Mouse (Mus musculus): Measurements from ENCODE around the gene Gm20425.
A peak's percentile ranks its signal among the peaks of the same experiment; 100 is the strongest.

Gm20425 gene

DNA sequence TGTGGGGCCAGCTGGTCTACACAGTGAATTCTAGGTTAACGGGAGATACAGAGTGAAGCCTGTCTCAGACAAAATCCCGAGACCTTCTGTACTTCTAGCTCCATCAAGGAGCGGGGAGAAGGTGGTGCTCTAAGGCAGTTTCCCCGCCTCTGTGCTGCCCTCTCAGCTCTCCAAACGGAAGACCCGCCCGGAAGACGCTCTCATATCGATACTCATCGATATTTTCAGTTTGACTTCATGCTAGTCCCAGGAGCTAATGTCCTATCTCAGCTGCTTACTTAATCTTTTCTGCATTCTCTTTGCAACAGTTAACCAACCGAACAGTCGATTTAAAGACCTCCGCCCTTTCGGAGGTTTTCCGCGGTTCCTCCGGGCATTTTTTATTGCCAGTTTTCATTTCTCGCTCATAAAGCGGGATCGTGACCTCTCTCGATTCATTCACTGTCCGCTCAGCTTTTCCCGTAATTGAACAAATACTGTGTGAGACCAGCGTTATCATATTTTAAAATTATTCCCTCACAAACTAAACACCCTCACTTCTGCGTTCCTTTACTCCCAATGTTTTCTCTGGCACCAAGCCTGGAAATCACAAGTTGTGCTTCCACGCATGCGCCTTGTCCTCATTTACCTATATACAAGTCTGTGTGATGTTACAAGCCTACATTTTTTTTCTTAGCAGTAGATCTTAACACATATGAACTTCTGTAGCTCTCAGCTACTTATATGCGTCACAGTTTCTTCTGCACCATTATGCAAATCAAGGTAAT, 17.3 kb downstream of the Gm20425 start:
- H3K27me3 ChIP-seq (ENCODE audit: insufficient read depth, low read length): peaks cover 39% of the 10 kb centered on the region
- peaks cover 14% of the 10 kb centered on the region for H3K4me1 ChIP-seq (replicated peaks; ENCODE audit: low read depth, low read length)
- peak overlapping the region; percentile 63 for H3K4me3 ChIP-seq (replicated peaks; ENCODE audit: low read length)
- no peaks in the 10 kb centered on the region for H3K9me3 ChIP-seq (ENCODE audit: low read length)
- H3K36me3 ChIP-seq (ENCODE audit: insufficient read depth, low read length): no peaks in the 10 kb centered on the region
- no peak for TF ChIP-seq NANOG (IDR thresholded peaks at IDR 0.05; ENCODE audit: borderline replicate concordance, low read length)
- no peak for TF ChIP-seq POU5F1 (IDR thresholded peaks at IDR 0.05; ENCODE audit: borderline replicate concordance, low read length)

DNA sequence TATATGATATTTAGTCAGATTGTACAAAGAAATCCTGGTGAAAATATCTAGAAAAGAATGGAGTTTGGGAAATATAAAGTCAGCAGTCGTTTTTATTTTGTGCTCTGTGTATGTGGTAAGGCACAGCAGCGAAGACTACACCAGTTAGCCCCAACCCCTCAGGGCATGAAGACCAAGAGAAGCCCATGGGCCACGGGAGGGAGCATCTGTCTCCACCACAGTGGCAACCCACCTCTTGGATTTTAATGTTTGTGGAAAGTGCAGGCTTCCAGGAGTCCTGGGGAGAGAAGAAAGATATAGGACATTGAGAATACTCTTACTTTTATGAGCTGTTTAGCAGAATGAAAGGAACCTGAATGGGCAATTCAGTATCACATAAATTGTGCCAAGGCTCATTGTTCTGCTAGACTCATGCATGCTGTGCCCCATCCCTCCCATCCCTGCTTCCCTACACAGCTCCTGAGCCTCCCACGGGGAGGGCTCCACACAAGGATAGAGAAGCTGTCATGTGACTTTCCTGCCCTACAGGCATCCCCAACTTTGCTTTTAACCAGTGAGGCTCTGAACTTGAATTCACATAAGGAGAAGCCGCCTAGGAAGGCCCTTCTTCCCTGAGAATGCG, 21.2 kb downstream of the Gm20425 start:
- H3K4me1 ChIP-seq (replicated peaks; ENCODE audit: low read depth, low read length): peaks cover 21% of the 10 kb centered on the region
- TF ChIP-seq CTCF (conservative IDR thresholded peaks at IDR 0.05; ENCODE audit: low read length) (no peak), POU5F1 (IDR thresholded peaks at IDR 0.05; ENCODE audit: borderline replicate concordance, low read length) (no peak), NANOG (IDR thresholded peaks at IDR 0.05; ENCODE audit: borderline replicate concordance, low read length) (peak; percentile 58; the same call in 1 of the 2 replicates)
- no peak overlapping the region for H3K4me3 ChIP-seq (replicated peaks; ENCODE audit: low read length)

DNA sequence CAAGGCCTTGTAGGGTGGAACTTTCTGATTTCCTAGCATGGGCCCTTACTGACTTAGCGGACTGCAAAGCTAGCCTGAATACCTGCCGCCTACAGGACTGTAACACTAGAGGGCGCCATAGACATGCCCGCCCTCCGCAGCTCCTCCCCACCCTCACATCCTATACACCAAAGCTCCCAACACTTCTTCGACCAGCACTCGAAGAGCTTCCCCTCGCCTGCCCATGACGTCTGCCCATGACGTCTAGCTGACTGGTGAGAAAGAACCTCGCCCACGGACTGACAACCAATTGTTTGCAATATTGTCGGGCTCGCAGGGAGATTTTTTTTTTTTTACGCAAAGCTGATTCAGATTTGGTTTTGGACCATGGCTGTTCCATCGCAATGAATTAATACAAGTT, 22.3 kb downstream of the Gm20425 start:
- Histone ChIP-seq H3K36me3 (ENCODE audit: insufficient read depth, low read length) (no peaks in the 10 kb centered on the region), H3K4me1 (replicated peaks; ENCODE audit: low read depth, low read length) (peaks cover 21% of the 10 kb centered on the region), H3K9me3 (ENCODE audit: low read length) (peaks cover 6% of the 10 kb centered on the region), H3K27me3 (ENCODE audit: insufficient read depth, low read length) (peaks cover 24% of the 10 kb centered on the region), H3K4me3 (replicated peaks; ENCODE audit: low read length) (no peak overlapping the region)
- TF ChIP-seq CTCF (conservative IDR thresholded peaks at IDR 0.05; ENCODE audit: low read length) (peak; percentile 65), NANOG (IDR thresholded peaks at IDR 0.05; ENCODE audit: borderline replicate concordance, low read length) (no peak)

More for the DNA sequence above, 21.2 kb downstream of the Gm20425 start:
- Histone ChIP-seq H3K27me3 (ENCODE audit: insufficient read depth, low read length) (peaks cover 31% of the 10 kb centered on the region), H3K9me3 (ENCODE audit: low read length) (peaks cover 5% of the 10 kb centered on the region), H3K36me3 (ENCODE audit: insufficient read depth, low read length) (no peaks in the 10 kb centered on the region)

GRCm38 (mm10) chr9:103205786-103206185, 24.3 kb downstream of the Gm20425 start:
- Histone ChIP-seq H3K36me3 (ENCODE audit: insufficient read depth, low read length) (no peaks in the 10 kb centered on the region), H3K4me3 (replicated peaks; ENCODE audit: low read length) (no peak overlapping the region), H3K9me3 (ENCODE audit: low read length) (peaks cover 6% of the 10 kb centered on the region), H3K27me3 (ENCODE audit: insufficient read depth, low read length) (0 out of 2 replicates have a peak, but pooled peaks cover 11% of the 10 kb centered on the region), H3K4me1 (replicated peaks; ENCODE audit: low read depth, low read length) (peaks cover 24% of the 10 kb centered on the region)
- no peak for TF ChIP-seq POU5F1 (IDR thresholded peaks at IDR 0.05; ENCODE audit: borderline replicate concordance, low read length)
- no peak for TF ChIP-seq CTCF (conservative IDR thresholded peaks at IDR 0.05; ENCODE audit: low read length)
- TF ChIP-seq NANOG (IDR thresholded peaks at IDR 0.05; ENCODE audit: borderline replicate concordance, low read length): no peak

DNA sequence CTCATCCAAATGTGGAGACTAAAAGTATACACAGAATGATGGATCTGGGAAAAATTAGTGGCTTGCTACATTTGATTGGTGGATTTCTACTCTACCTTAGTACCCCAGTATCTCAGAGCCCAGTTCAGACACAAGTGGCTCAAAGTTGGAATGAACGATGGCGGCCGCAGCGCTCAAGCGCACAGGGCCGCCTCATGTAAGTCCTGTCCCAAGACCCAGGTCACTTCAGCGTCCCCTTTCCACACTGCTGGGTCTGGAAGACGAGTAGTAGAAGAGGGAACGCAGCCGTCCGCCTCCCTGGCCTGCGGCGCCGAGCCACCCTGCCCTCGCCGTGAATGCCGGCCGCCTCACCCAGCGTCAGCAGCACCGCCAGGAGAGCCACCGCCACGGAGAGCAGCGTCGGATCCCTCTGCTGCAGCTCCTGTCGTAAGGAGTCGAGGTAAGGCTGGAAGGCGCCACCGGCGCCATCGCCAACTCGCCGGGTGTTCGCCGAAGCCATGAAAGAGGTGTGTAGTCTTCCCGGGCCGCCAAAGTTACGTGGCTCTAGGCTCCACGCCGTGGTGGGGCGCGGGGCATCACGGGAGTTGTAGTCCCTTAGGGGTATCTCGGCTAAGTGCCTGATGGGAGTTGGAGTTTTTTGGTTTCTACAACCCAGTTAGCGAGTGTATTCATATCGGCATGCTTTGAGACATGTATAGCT, 28.4 kb downstream of the Gm20425 start, which contains the start of gene Srprb:
Gene Srprb (minus strand): TSS at position 577 of the 700 bp plus-strand sequence.
- H3K27me3 ChIP-seq (ENCODE audit: insufficient read depth, low read length): no peaks in the 10 kb centered on the region
- H3K4me3 ChIP-seq (replicated peaks; ENCODE audit: low read length): peak within 1 kb of the TSS; percentile 91
- no peak for TF ChIP-seq NANOG (IDR thresholded peaks at IDR 0.05; ENCODE audit: borderline replicate concordance, low read length)
- TF ChIP-seq CTCF (conservative IDR thresholded peaks at IDR 0.05; ENCODE audit: low read length): no peak
- no peak for TF ChIP-seq POU5F1 (IDR thresholded peaks at IDR 0.05; ENCODE audit: borderline replicate concordance, low read length)
- H3K4me1 ChIP-seq (replicated peaks; ENCODE audit: low read depth, low read length): peaks cover 15% of the 10 kb centered on the region
- peaks cover 6% of the 10 kb centered on the region for H3K9me3 ChIP-seq (ENCODE audit: low read length)
- peaks cover 35% of the 10 kb centered on the region for H3K36me3 ChIP-seq (ENCODE audit: insufficient read depth, low read length)

DNA sequence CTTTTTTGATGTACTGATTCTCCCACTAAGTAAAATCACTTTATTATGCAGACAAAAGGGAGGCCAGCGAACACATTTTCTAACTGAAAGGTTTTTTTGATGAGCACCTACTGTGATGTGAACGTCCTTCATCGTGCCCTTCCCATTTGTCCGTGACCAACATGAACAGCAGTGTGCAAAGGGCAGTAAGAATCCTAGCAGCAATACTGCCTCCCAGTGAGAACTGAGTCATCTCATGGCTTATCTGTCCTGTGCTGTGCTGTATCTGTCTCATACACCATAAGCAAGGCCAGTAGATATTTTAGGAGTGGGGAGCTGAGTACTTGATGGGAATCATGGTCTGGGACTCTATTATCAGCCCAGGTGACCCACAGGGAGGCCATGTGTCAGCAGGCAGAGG, 41.7 kb downstream of the Gm20425 start:
- Histone ChIP-seq H3K9me3 (ENCODE audit: low read length) (no peaks in the 10 kb centered on the region), H3K4me3 (replicated peaks; ENCODE audit: low read length) (no peak overlapping the region)
- TF ChIP-seq NANOG (IDR thresholded peaks at IDR 0.05; ENCODE audit: borderline replicate concordance, low read length) (no peak), POU5F1 (IDR thresholded peaks at IDR 0.05; ENCODE audit: borderline replicate concordance, low read length) (no peak), CTCF (conservative IDR thresholded peaks at IDR 0.05; ENCODE audit: low read length) (no peak)

DNA sequence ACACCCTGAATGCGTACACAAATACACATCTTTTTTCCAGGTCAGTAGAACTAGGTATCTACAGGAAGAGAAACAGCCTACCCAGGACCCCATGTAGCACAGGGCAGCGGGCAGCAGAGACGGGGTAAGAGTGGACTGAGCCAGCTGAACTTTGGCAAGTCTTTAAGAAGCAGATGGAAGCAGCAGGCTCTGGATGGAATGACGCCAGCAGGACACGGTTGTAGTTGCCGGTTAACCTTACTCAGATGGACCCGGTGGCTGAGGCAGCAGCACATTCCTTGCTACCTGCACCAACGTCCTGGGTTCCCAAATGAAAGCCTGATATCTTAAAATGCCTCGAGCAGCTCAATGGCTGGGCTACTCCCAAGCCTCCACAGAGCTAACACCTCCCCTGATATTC, 43.4 kb downstream of the Gm20425 start:
- TF ChIP-seq CTCF (conservative IDR thresholded peaks at IDR 0.05; ENCODE audit: low read length): no peak
- no peak for TF ChIP-seq NANOG (IDR thresholded peaks at IDR 0.05; ENCODE audit: borderline replicate concordance, low read length)
- no peak for TF ChIP-seq POU5F1 (IDR thresholded peaks at IDR 0.05; ENCODE audit: borderline replicate concordance, low read length)
- no peaks in the 10 kb centered on the region for H3K9me3 ChIP-seq (ENCODE audit: low read length)
- peaks cover 50% of the 10 kb centered on the region for H3K4me1 ChIP-seq (replicated peaks; ENCODE audit: low read depth, low read length)
- peaks cover 43% of the 10 kb centered on the region for H3K36me3 ChIP-seq (ENCODE audit: insufficient read depth, low read length)
- no peak overlapping the region for H3K4me3 ChIP-seq (replicated peaks; ENCODE audit: low read length)
- H3K27me3 ChIP-seq (ENCODE audit: insufficient read depth, low read length): peaks cover 16% of the 10 kb centered on the region

More for the DNA sequence above, 41.7 kb downstream of the Gm20425 start:
- Histone ChIP-seq H3K36me3 (ENCODE audit: insufficient read depth, low read length) (peaks cover 60% of the 10 kb centered on the region), H3K27me3 (ENCODE audit: insufficient read depth, low read length) (peaks cover 5% of the 10 kb centered on the region; the same call in 1 of the 2 replicates), H3K4me1 (replicated peaks; ENCODE audit: low read depth, low read length) (peaks cover 39% of the 10 kb centered on the region)

GRCm38 (mm10) chr9:103185946-103186345, 44.2 kb downstream of the Gm20425 start:
- Histone ChIP-seq H3K27me3 (ENCODE audit: insufficient read depth, low read length) (peaks cover 18% of the 10 kb centered on the region), H3K4me3 (replicated peaks; ENCODE audit: low read length) (no peak overlapping the region), H3K9me3 (ENCODE audit: low read length) (no peaks in the 10 kb centered on the region), H3K36me3 (ENCODE audit: insufficient read depth, low read length) (peaks cover 35% of the 10 kb centered on the region), H3K4me1 (replicated peaks; ENCODE audit: low read depth, low read length) (peaks cover 54% of the 10 kb centered on the region)
- TF ChIP-seq POU5F1 (IDR thresholded peaks at IDR 0.05; ENCODE audit: borderline replicate concordance, low read length) (no peak), NANOG (IDR thresholded peaks at IDR 0.05; ENCODE audit: borderline replicate concordance, low read length) (no peak), CTCF (conservative IDR thresholded peaks at IDR 0.05; ENCODE audit: low read length) (no peak)
